Comparison of ENCODE assay signal across 8 mouse cellular contexts in genomic region chr2:78049248-78049874, GRCm38 (mm10).
DNase-seq lines count a peak whose midpoint lies in the region; ATAC-seq and TF ChIP-seq lines count a peak whose summit lies in the region.

No protein-coding gene starts in this region.

- DNase-seq in ES-E14 (ENCODE audit: low read depth, low spot score), result peak; percentile 73
- peak; percentile 88 to 90 for DNase-seq in cerebellum, adult 18-20 months
- DNase-seq in forebrain, postnatal 0 days, result peak; percentile 94
- peak; percentile 44 for DNase-seq in heart, postnatal 25 days (ENCODE audit: low spot score)
- peak; percentile 91 for DNase-seq in layer of hippocampus, adult 11-12 months (ENCODE audit: low spot score)
- peak; percentile 86 for DNase-seq in testis, postnatal 10 days (ENCODE audit: low spot score)

- H3K9ac ChIP-seq in ES-E14 (ENCODE audit: insufficient read depth, low read depth, low read length, poor library complexity, severe bottlenecking), result no peak overlapping the region
- peak overlapping the region; percentile 3; the same call in 1 of the 2 replicates for H3K9ac ChIP-seq in forebrain, postnatal 0 days
- no peak overlapping the region for H3K9ac ChIP-seq in liver, embryonic 16.5 days (ENCODE audit: low read depth, low read length)
- no peak overlapping the region for H3K9ac ChIP-seq in neural tube, embryonic 14.5 days (replicated peaks; ENCODE audit: low read depth, low read length)

- H3K9me3 ChIP-seq in ES-E14 (ENCODE audit: control insufficient read depth, insufficient read depth, low read depth, low read length), result no peaks in the 10 kb centered on the region
- H3K9me3 ChIP-seq in forebrain, postnatal 0 days (ENCODE audit: low read length), result no peaks in the 10 kb centered on the region
- H3K9me3 ChIP-seq in liver, embryonic 16.5 days (replicated peaks; ENCODE audit: control insufficient read depth, low read length), result no peaks in the 10 kb centered on the region
- H3K9me3 ChIP-seq in neural tube, embryonic 14.5 days (ENCODE audit: control insufficient read depth, low read length), result no peaks in the 10 kb centered on the region

- H3K27me3 ChIP-seq in forebrain, postnatal 0 days (ENCODE audit: insufficient read depth, low read length), result no peaks in the 10 kb centered on the region
- no peaks in the 10 kb centered on the region for H3K27me3 ChIP-seq in liver, embryonic 16.5 days (ENCODE audit: control insufficient read depth, insufficient read depth, low read depth, low read length)
- H3K27me3 ChIP-seq in neural tube, embryonic 14.5 days (ENCODE audit: control insufficient read depth, insufficient read depth, low read length), result no peaks in the 10 kb centered on the region

- no peak overlapping the region for H3K27ac ChIP-seq in ES-E14 (ENCODE audit: insufficient read depth, low read depth, low read length, poor library complexity, severe bottlenecking)
- no peak overlapping the region for H3K27ac ChIP-seq in forebrain, postnatal 0 days (ENCODE audit: low read depth, low read length)
- no peak overlapping the region for H3K27ac ChIP-seq in liver, embryonic 16.5 days (ENCODE audit: low read length)
- H3K27ac ChIP-seq in neural tube, embryonic 14.5 days (ENCODE audit: low read depth, low read length), result no peak overlapping the region

- H3K4me1 ChIP-seq in ES-E14 (ENCODE audit: control insufficient read depth in 2 of 2, insufficient read depth in 2 of 2, low read length in 2 of 2, poor library complexity in 1 of 2), result no peaks in the 10 kb centered on the region
- no peaks in the 10 kb centered on the region; the same call in 1 of the 2 replicates for H3K4me1 ChIP-seq in forebrain, postnatal 0 days (ENCODE audit: insufficient read depth)
- H3K4me1 ChIP-seq in liver, embryonic 16.5 days (ENCODE audit: control insufficient read depth, low read depth, low read length), result no peaks in the 10 kb centered on the region; the same call in 1 of the 2 replicates
- peaks cover 10% of the 10 kb centered on the region; the same call in 1 of the 2 replicates for H3K4me1 ChIP-seq in neural tube, embryonic 14.5 days (ENCODE audit: control insufficient read depth, insufficient read depth, low read length)

- H3K4me3 ChIP-seq in ES-E14 (ENCODE audit: insufficient read depth in 1 of 2, low read depth in 1 of 2, low read length in 2 of 2, poor library complexity in 1 of 2, severe bottlenecking in 1 of 2), result no peak overlapping the region
- H3K4me3 ChIP-seq in forebrain, postnatal 0 days (ENCODE audit: low read depth, low read length), result peak overlapping the region; percentile 24
- H3K4me3 ChIP-seq in liver, embryonic 16.5 days (ENCODE audit: low read depth, low read length), result no peak overlapping the region
- H3K4me3 ChIP-seq in neural tube, embryonic 14.5 days (ENCODE audit: low read depth, low read length), result peak overlapping the region; percentile 21

- in situ Hi-C loops in ES-E14 (cut with MboI; ENCODE audit: low sequenced_read_pairs in 2 of 2, unreplicated experiment in 2 of 2), result loop anchor here in 1 of 2 experiments (25.0 kb wide), 1 partner anchor 863 kb away; no protein-coding TSS in a partner anchor

- intact Hi-C loops in heart, postnatal 25 days (cut with DNase I), result loop anchor here (2.0 to 10.0 kb wide), 5 partner anchors 505 to 1448 kb away; no protein-coding TSS in a partner anchor

- peak; percentile 87 for ATAC-seq in forebrain, postnatal 0 days
- peak; percentile 72 for ATAC-seq in liver, embryonic 16.5 days (ENCODE audit: low read depth)
- ATAC-seq in neural tube, embryonic 14.5 days (ENCODE audit: low read depth), result peak; percentile 87

- H3K4me2 ChIP-seq in forebrain, postnatal 0 days (ENCODE audit: low read depth), result peak overlapping the region; percentile 48
- H3K4me2 ChIP-seq in liver, embryonic 16.5 days (ENCODE audit: low read depth, low read length), result 0 out of 2 replicates have a peak overlapping the region, but pooled peaks have one; percentile 31
- peak overlapping the region; percentile 48 for H3K4me2 ChIP-seq in neural tube, embryonic 14.5 days (ENCODE audit: low read depth, low read length)

- no peaks in the 10 kb centered on the region for H3K36me3 ChIP-seq in ES-E14 (ENCODE audit: control insufficient read depth, insufficient read depth, low read length, poor library complexity, severe bottlenecking)
- H3K36me3 ChIP-seq in forebrain, postnatal 0 days (ENCODE audit: insufficient read depth), result no peaks in the 10 kb centered on the region
- H3K36me3 ChIP-seq in liver, embryonic 16.5 days (ENCODE audit: control insufficient read depth, insufficient read depth), result no peaks in the 10 kb centered on the region
- no peaks in the 10 kb centered on the region for H3K36me3 ChIP-seq in neural tube, embryonic 14.5 days (ENCODE audit: control insufficient read depth, insufficient read depth, low read length)

- peak; percentile 94 for TF ChIP-seq CTCF in forebrain, postnatal 0 days (IDR thresholded peaks at IDR 0.05; ENCODE audit: low read depth)

- WGBS in forebrain, postnatal 0 days, result 17% methylated on average over 8 of the region's 8 CpGs
- WGBS in liver, embryonic 16.5 days (ENCODE audit: insufficient replicate concordance), result 15% methylated on average over 8 of the region's 8 CpGs
- 14% methylated on average over 8 of the region's 8 CpGs for WGBS in neural tube, embryonic 14.5 days

TF ChIP-seq in ES-E14, 5 proteins besides CTCF, POLR2A, EP300 and RAD21:
- TF ChIP-seq ZNF384 (IDR thresholded peaks at IDR 0.05; ENCODE audit: low read depth, low read length) (no peak), ZC3H11A (IDR thresholded peaks at IDR 0.05; ENCODE audit: borderline replicate concordance, low read depth, low read length) (peak; percentile 84), MAFK (IDR thresholded peaks at IDR 0.05; ENCODE audit: insufficient read depth, low read depth, low read length) (0 out of 2 replicates have a peak, but pooled peaks have one; percentile 25), HCFC1 (IDR thresholded peaks at IDR 0.05; ENCODE audit: borderline replicate concordance, insufficient read depth, low read length) (no peak)

Comparison
In these comparisons a context has a peak if more than half of its experiments do, and no peak if none do; other contexts are left out.
1. DNase-seq: peak in every context shown above with its lines; median percentile 94 in forebrain, postnatal 0 days; 91 in layer of hippocampus, adult 11-12 months; 89 in cerebellum, adult 18-20 months; 86 in testis, postnatal 10 days; 73 in ES-E14; 44 in heart, postnatal 25 days.
2. H3K4me3 ChIP-seq: peak in forebrain, postnatal 0 days (single experiment) and neural tube, embryonic 14.5 days (single experiment); none in ES-E14 (0 of 2) and liver, embryonic 16.5 days (single experiment).
3. Peak in every context shown above with its lines, with median percentiles within 50 percentile points of each other: ATAC-seq and H3K4me2 ChIP-seq.